Mouse (Mus musculus) liver, adult 2 months (tissue): ENCODE data around the gene Zfp697.
"Not testable (repeated sequence)": the region's sequence is repeated elsewhere in the genome, so short reads cannot be mapped to it uniquely, and the experiment has no call there.

Experiments
- CTCF ChIP-seq: fragments of 200-500 bp; IDR thresholded peaks from 2 replicates; pipeline ENCODE4 v1.5.1; 2011; ENCODE audit warnings: low read depth, low read length, control low read depth
- POLR2A ChIP-seq: fragments of 200-500 bp; IDR thresholded peaks from 2 replicates; pipeline ENCODE4 v1.6.1; 2011; ENCODE audit warnings: low read length, control low read depth; ENCODE audit not compliant: insufficient read depth; ENCODE audit errors: extremely low read depth

GRCm38 (mm10) chr3:98550832-98551231 lies 168.6 kb downstream of the Zfp697 start:
- not testable (repeated sequence) for TF ChIP-seq POLR2A, CTCF
